Mouse (Mus musculus): ENCODE data around the gene Col15a1. TPM values are rescaled to one million over a fixed set of nuclear protein-coding genes. Genes with fewer than 3 reads are reported as not detected.

Col15a1 gene
- polyA plus RNA-seq, 1 experiment, result 59.5 TPM

GRCm38 (mm10) chr4:47278397-47278796 lies 70.4 kb downstream of the Col15a1 start:
- no peak overlapping the region for H3K4me3 ChIP-seq (ENCODE audit: insufficient read depth, low read depth, low read length)

GRCm38 (mm10) chr4:47279085-47279707 lies 71.2 kb downstream of the Col15a1 start:
- Histone ChIP-seq H3K27me3 (replicated peaks; ENCODE audit: control insufficient read depth, insufficient read depth, low read length) (no peaks in the 10 kb centered on the region), H3K27ac (ENCODE audit: insufficient read depth, low read depth, low read length) (no peak overlapping the region)
- peak; percentile 33 for DNase-seq

More at GRCm38 (mm10) chr4:47278397-47278796, 70.4 kb downstream of the Col15a1 start:
- no peaks in the 10 kb centered on the region for H3K4me1 ChIP-seq (ENCODE audit: control insufficient read depth, insufficient read depth, low read length)
- 93% methylated on average over 6 of the region's 6 CpGs for WGBS
- DNase-seq, result no peak
- H3K36me3 ChIP-seq (ENCODE audit: control insufficient read depth, insufficient read depth, low read length), result no peaks in the 10 kb centered on the region
- H3K27ac ChIP-seq (ENCODE audit: insufficient read depth, low read depth, low read length), result no peak overlapping the region
- H3K27me3 ChIP-seq (replicated peaks; ENCODE audit: control insufficient read depth, insufficient read depth, low read length), result no peaks in the 10 kb centered on the region
- no peak for TF ChIP-seq POLR2A (IDR thresholded peaks at IDR 0.05; ENCODE audit: low read depth, low read length)
- TF ChIP-seq CTCF (conservative IDR thresholded peaks at IDR 0.05; ENCODE audit: insufficient read depth, insufficient read length, low read depth, low read length), result no peak

GRCm38 (mm10) chr4:47280126-47280525 lies 72.2 kb downstream of the Col15a1 start:
- DNase-seq, result no peak
- no peaks in the 10 kb centered on the region for H3K36me3 ChIP-seq (ENCODE audit: control insufficient read depth, insufficient read depth, low read length)
- WGBS, result 91% methylated on average over 5 of the region's 5 CpGs
- H3K4me1 ChIP-seq (ENCODE audit: control insufficient read depth, insufficient read depth, low read length), result no peaks in the 10 kb centered on the region
- H3K27ac ChIP-seq (ENCODE audit: insufficient read depth, low read depth, low read length), result no peak overlapping the region
- H3K4me3 ChIP-seq (ENCODE audit: insufficient read depth, low read depth, low read length), result no peak overlapping the region
- H3K27me3 ChIP-seq (replicated peaks; ENCODE audit: control insufficient read depth, insufficient read depth, low read length), result no peaks in the 10 kb centered on the region
- TF ChIP-seq CTCF (conservative IDR thresholded peaks at IDR 0.05; ENCODE audit: insufficient read depth, insufficient read length, low read depth, low read length) (no peak), POLR2A (IDR thresholded peaks at IDR 0.05; ENCODE audit: low read depth, low read length) (no peak)

More at GRCm38 (mm10) chr4:47279085-47279707, 71.2 kb downstream of the Col15a1 start:
- H3K4me1 ChIP-seq (ENCODE audit: control insufficient read depth, insufficient read depth, low read length), result no peaks in the 10 kb centered on the region
- no peaks in the 10 kb centered on the region for H3K36me3 ChIP-seq (ENCODE audit: control insufficient read depth, insufficient read depth, low read length)
- WGBS, result 53% methylated on average over 10 of the region's 10 CpGs
- no peak for TF ChIP-seq CTCF (conservative IDR thresholded peaks at IDR 0.05; ENCODE audit: insufficient read depth, insufficient read length, low read depth, low read length)
- TF ChIP-seq POLR2A (IDR thresholded peaks at IDR 0.05; ENCODE audit: low read depth, low read length), result no peak
- no peak overlapping the region for H3K4me3 ChIP-seq (ENCODE audit: insufficient read depth, low read depth, low read length)

GRCm38 (mm10) chr4:47281920-47282682 lies 74.1 kb downstream of the Col15a1 start:
- no peak overlapping the region for H3K4me3 ChIP-seq (ENCODE audit: insufficient read depth, low read depth, low read length)
- H3K27ac ChIP-seq (ENCODE audit: insufficient read depth, low read depth, low read length), result no peak overlapping the region
- no peaks in the 10 kb centered on the region for H3K27me3 ChIP-seq (replicated peaks; ENCODE audit: control insufficient read depth, insufficient read depth, low read length)
- TF ChIP-seq POLR2A (IDR thresholded peaks at IDR 0.05; ENCODE audit: low read depth, low read length), result no peak
- no peak for TF ChIP-seq CTCF (conservative IDR thresholded peaks at IDR 0.05; ENCODE audit: insufficient read depth, insufficient read length, low read depth, low read length)
- H3K36me3 ChIP-seq (ENCODE audit: control insufficient read depth, insufficient read depth, low read length), result no peaks in the 10 kb centered on the region
- H3K4me1 ChIP-seq (ENCODE audit: control insufficient read depth, insufficient read depth, low read length), result no peaks in the 10 kb centered on the region
- DNase-seq, result no peak
- 79% methylated on average over 6 of the region's 6 CpGs for WGBS

GRCm38 (mm10) chr4:47284311-47284710 lies 76.3 kb downstream of the Col15a1 start:
- H3K27me3 ChIP-seq (replicated peaks; ENCODE audit: control insufficient read depth, insufficient read depth, low read length), result no peaks in the 10 kb centered on the region
- H3K4me3 ChIP-seq (ENCODE audit: insufficient read depth, low read depth, low read length), result no peak overlapping the region
- TF ChIP-seq CTCF (conservative IDR thresholded peaks at IDR 0.05; ENCODE audit: insufficient read depth, insufficient read length, low read depth, low read length) (no peak), POLR2A (IDR thresholded peaks at IDR 0.05; ENCODE audit: low read depth, low read length) (no peak)
- no peaks in the 10 kb centered on the region for H3K4me1 ChIP-seq (ENCODE audit: control insufficient read depth, insufficient read depth, low read length)
- H3K36me3 ChIP-seq (ENCODE audit: control insufficient read depth, insufficient read depth, low read length), result no peaks in the 10 kb centered on the region
- WGBS, result 73% methylated on average over 6 of the region's 6 CpGs
- DNase-seq, result no peak
- no peak overlapping the region for H3K27ac ChIP-seq (ENCODE audit: insufficient read depth, low read depth, low read length)

- no peaks in the 10 kb centered on the region for H3K27me3 ChIP-seq (replicated peaks; ENCODE audit: control insufficient read depth, insufficient read depth, low read length)
- H3K4me1 ChIP-seq (ENCODE audit: control insufficient read depth, insufficient read depth, low read length), result no peaks in the 10 kb centered on the region
- 56% methylated on average over 9 of the region's 9 CpGs for WGBS
- no peak overlapping the region for H3K27ac ChIP-seq (ENCODE audit: insufficient read depth, low read depth, low read length)
- H3K36me3 ChIP-seq (ENCODE audit: control insufficient read depth, insufficient read depth, low read length), result no peaks in the 10 kb centered on the region
- DNase-seq, result no peak
- TF ChIP-seq POLR2A (IDR thresholded peaks at IDR 0.05; ENCODE audit: low read depth, low read length) (no peak), CTCF (conservative IDR thresholded peaks at IDR 0.05; ENCODE audit: insufficient read depth, insufficient read length, low read depth, low read length) (no peak)
- H3K4me3 ChIP-seq (ENCODE audit: insufficient read depth, low read depth, low read length), result no peak overlapping the region
Observed at GRCm38 (mm10) chr4:47284874-47285273, 76.9 kb downstream of the Col15a1 start.

- no peak overlapping the region for H3K4me3 ChIP-seq (ENCODE audit: insufficient read depth, low read depth, low read length)
- 91% methylated on average over 3 of the region's 3 CpGs for WGBS
- no peaks in the 10 kb centered on the region for H3K27me3 ChIP-seq (replicated peaks; ENCODE audit: control insufficient read depth, insufficient read depth, low read length)
- DNase-seq, result no peak
- no peaks in the 10 kb centered on the region for H3K36me3 ChIP-seq (ENCODE audit: control insufficient read depth, insufficient read depth, low read length)
- TF ChIP-seq CTCF (conservative IDR thresholded peaks at IDR 0.05; ENCODE audit: insufficient read depth, insufficient read length, low read depth, low read length), result no peak
- TF ChIP-seq POLR2A (IDR thresholded peaks at IDR 0.05; ENCODE audit: low read depth, low read length), result no peak
- no peaks in the 10 kb centered on the region for H3K4me1 ChIP-seq (ENCODE audit: control insufficient read depth, insufficient read depth, low read length)
- H3K27ac ChIP-seq (ENCODE audit: insufficient read depth, low read depth, low read length), result no peak overlapping the region
Observed at GRCm38 (mm10) chr4:47286599-47287147, 78.7 kb downstream of the Col15a1 start.

Data from kidney, adult 2 months (tissue).